Mouse (Mus musculus) skeletal muscle tissue, postnatal 0 days (tissue): Measurements from ENCODE around the gene Gm20825. TPM values are rescaled to one million over a fixed set of nuclear protein-coding genes. Genes with fewer than 3 reads are reported as not detected.

Source experiments
- polyA plus RNA-seq: library from polyadenylated mRNA; unstranded; fragments of >200 nt; fragmentation: Nextera tagmentation; extraction: Ambion mirVana; gene quantifications from 2 replicates; pipeline ENCODE4 v1.2.1, GENCODE M21; 2015

Gene Gm20825
- not detected in 2 replicates for polyA plus RNA-seq

DNA sequence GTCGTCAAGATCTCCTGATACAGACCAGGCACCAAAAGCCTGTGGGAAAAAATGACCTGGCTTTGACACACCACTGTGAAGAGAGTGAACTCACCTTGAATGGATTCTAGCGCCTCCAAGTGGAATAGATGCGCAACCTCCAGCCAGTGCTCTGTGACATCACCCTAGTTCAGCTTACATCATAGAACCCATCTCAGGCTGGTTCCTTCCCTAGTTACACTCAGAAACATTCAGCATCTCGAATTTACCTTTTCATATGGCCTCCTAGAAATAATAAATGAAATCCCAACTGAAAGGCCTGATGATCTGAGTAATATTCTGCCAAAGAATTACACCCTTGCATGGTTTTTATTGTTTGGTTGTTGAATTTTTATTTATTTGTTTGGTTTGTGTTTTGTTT lies at the start of gene Gm20825:
TSS of gene Gm20825 (minus strand) at position 101 of the 400 bp plus-strand sequence.

Other genes starting within 250 kb of the Gm20825 start
- not detected in 2 replicates for gene Gm29049, start 74.3 kb downstream of the Gm20825 start, polyA plus RNA-seq
- not detected in 2 replicates for gene Gm20824, start 186.4 kb upstream of the Gm20825 start, polyA plus RNA-seq